Mouse (Mus musculus): Measurements from ENCODE around the gene 4430402I18Rik.

DNA sequence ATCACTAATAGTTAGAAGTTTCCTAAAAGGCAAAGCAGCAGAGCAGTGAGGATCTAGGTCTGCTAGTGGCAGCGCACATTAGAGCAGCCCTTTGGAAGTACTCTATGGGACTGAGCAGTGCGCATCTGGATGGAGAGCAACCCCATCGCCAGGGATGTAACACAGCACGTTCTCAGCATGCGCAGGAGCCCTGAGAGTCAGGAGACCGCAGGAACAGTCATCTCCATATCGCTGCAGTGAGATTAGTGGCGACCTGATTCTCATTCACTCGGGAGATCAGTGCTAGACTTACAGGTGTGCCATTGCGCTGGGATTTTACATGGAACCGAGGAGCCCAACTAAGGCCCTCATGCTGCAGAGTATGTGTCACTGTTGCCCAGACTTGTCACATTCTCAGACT, 41.4 kb upstream of the 4430402I18Rik start:
- TF ChIP-seq GATA1 (IDR thresholded peaks at IDR 0.05; ENCODE audit: borderline replicate concordance, low read length): no peak
- TF ChIP-seq FLI1 (IDR thresholded peaks at IDR 0.05; ENCODE audit: low read length): no peak
